Mouse (Mus musculus) kidney, postnatal 36 days (tissue): ENCODE results near the gene Pnpla1.
"Not testable (repeated sequence)": the region's sequence is repeated elsewhere in the genome, so short reads cannot be mapped to it uniquely, and the experiment has no call there.

Experiments
- DNase-seq, 2 experiments: peaks; one replicate each; pipeline ENCODE4 v3.0.0; 2021 to 2022; ENCODE audit warnings: mixed read lengths in 2 of 2

Pnpla1 gene

DNA sequence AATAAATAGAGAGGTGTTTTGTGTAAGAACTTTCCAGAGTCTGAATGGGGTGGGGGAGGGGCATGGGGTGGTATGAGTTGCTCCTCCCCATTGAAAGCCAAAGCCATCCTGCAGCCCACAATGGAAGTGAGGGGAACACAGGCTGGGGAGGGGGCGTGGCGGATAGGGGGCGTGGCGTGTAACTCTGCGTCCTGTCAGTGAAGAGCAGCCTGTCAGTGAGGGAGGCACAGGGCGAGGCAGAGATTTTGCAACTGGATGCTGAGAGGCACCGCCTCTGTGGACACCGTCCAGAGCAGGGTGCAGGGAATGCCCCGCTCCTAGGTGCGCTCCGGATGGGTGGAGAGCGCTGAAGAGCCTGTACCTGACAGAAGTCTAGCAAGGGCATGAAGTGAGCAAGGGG lies at the start of gene Pnpla1:
Pnpla1 (plus strand) TSS at position 207 of the 400 bp plus-strand sequence.
- peak in 1 of 2 experiments; percentile 7 for DNase-seq

- DNase-seq = peak in 1 of 2 experiments; percentile 34
These were observed 49.5 kb upstream of the Pnpla1 start for GRCm38 (mm10) chr17:28808714-28809113.

- no peak for DNase-seq
These were observed 48.9 kb upstream of the Pnpla1 start for GRCm38 (mm10) chr17:28809175-28809831.

DNA sequence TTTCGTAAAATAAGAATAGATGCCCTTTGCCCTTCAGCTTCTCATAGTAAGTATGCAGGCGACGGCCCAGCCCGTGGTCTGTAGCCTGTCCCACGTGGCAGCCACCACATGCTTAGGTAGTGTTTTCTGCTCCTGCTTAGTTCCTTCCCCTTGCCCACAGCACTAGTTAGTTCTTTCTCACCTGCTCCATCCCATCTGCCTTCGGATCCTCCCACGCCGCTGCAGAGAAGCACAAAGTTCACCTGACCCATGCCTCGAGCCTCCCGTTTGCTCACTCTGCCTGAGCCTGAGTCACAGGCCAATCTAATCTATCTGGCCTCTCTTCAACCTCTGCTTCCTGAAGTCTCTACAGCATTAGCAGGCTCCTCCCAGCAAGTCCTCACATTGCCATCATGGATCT lies 45.9 kb upstream of the Pnpla1 start:
- peak; percentile 53 to 57 for DNase-seq

GRCm38 (mm10) chr17:28814529-28815097 lies 43.6 kb upstream of the Pnpla1 start:
- peak; percentile 37 to 51 for DNase-seq

GRCm38 (mm10) chr17:28815384-28816004 lies 42.7 kb upstream of the Pnpla1 start:
- DNase-seq = no peak

DNA sequence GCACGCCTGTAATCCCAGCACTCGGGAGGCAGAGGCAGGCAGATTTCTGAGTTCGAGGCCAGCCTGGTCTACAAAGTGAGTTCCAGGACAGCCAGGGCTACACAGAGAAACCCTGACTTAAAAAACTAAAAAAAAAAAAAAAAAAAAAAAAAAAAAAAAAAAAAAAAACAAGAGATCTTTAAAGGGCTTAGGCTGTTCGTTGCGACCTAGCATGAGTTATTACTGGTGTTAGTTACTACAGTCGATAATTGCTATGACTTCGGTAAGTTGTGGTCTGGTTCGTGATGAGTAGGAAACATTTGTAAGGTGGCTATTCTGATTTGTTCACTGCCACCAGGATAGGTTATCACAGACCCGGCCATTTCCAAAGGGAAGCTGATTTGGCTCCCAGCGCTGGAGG lies 41.9 kb upstream of the Pnpla1 start:
- DNase-seq = not testable (repeated sequence)

- no peak for DNase-seq
These were observed 41.1 kb upstream of the Pnpla1 start for GRCm38 (mm10) chr17:28816875-28817811.

GRCm38 (mm10) chr17:28820189-28820588 lies 38.0 kb upstream of the Pnpla1 start:
- DNase-seq = no peak

GRCm38 (mm10) chr17:28823004-28823745 lies 35.0 kb upstream of the Pnpla1 start:
- DNase-seq = no peak

DNA sequence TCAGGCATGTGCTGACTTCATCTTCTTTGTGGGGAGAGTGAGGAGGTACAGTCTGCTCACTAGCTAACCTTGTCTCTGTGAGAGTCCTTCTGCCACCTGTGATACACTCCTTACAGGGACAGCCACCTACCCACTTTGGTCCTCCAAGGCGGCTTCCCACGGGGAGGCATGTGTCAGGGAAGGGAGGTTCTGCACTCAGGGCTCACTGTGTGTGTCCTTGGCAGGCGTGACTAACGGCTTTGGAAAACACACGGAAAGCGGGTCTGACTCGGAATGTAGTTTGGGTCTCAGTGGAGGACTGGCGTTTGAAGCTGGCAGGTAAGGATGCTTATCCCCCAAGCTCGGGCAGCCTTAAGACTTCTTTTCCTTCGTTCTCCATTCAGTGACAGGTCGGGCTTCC lies 34.5 kb upstream of the Pnpla1 start:
- DNase-seq = no peak

DNA sequence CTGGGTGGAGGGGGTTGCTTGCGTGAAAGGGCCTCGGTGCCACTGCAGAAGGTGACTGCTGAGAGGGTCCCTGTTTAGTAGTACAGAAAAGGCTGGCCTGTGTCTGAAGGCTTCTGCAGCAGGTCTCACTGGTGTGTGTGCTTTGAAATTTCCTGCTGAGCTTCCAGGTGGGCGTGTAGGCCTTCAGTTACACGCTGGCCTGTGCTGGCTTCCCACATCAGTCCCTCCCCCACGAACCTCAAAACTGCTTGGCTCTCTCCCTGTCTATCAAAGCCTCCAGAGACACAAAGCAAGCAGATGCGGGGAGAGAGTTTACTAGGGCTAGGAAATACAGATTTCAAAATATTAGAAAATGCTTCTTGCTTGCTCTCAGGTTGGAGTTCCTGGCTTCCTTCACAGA lies 33.3 kb upstream of the Pnpla1 start:
- DNase-seq = no peak

- no peak for DNase-seq
These were observed 32.7 kb upstream of the Pnpla1 start for GRCm38 (mm10) chr17:28825359-28826041.

DNA sequence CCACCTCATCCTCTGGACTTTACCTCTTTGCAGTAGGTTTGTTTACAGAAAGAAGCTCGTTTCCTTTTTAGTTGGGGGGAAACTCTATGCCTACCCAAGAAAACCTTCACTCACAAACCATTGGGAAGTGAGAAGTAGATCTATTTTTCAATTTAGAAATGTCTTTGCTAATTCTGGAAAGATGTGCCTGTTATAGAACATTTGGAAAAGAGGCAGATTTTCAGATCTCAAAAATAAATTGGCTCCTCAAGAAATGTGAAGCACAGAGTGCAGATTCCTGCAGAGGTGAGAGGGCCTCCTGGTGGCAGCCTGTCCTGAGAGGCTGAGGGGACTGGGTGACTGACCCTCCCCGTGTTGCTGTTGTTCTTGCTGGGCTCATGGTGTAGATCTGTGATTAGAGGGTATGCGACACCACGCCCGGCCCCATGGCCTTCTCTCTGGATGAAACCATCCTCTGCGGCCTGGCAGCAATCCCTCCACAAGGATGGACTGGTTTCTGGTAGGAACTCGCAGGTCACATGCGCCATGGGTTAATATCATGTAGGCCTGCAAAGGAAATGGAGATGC lies 30.5 kb upstream of the Pnpla1 start:
- no peak for DNase-seq

GRCm38 (mm10) chr17:28829120-28829519 lies 29.1 kb upstream of the Pnpla1 start:
- no peak for DNase-seq

- no peak for DNase-seq
These were observed 27.1 kb upstream of the Pnpla1 start for GRCm38 (mm10) chr17:28831065-28831464.

GRCm38 (mm10) chr17:28832040-28832439 lies 26.2 kb upstream of the Pnpla1 start:
- no peak for DNase-seq

- no peak for DNase-seq
These were observed 25.3 kb upstream of the Pnpla1 start for GRCm38 (mm10) chr17:28832875-28833274.

GRCm38 (mm10) chr17:28834676-28835075 lies 23.5 kb upstream of the Pnpla1 start:
- peak; percentile 32 to 58 for DNase-seq

GRCm38 (mm10) chr17:28837840-28838239 lies 20.4 kb upstream of the Pnpla1 start:
- no peak for DNase-seq

GRCm38 (mm10) chr17:28841947-28842346 lies 16.3 kb upstream of the Pnpla1 start:
- not testable (repeated sequence) for DNase-seq
